Mouse (Mus musculus) heart, adult 18-20 months (tissue): ENCODE data around the gene Pard6a. TPM values are rescaled to one million over a fixed set of nuclear protein-coding genes. Genes with fewer than 3 reads are reported as not detected.

ENCODE experiments used
- total RNA-seq, 2 experiments: library from RNA; stranded (reverse); gene quantifications; 2 replicates each; pipeline ENCODE4 v1.2.3; 2021

Gene Pard6a
- total RNA-seq, 2 experiments from 2014 or later, result 7.3 to 7.8 TPM

Other genes with a start within 250 kb of the Pard6a start
- 10 to 100 TPM; 38.0 to 41.4 TPM for gene Tppp3, start 229.6 kb upstream of the Pard6a start, total RNA-seq
- 10 to 100 TPM; 12.5 to 14.2 TPM for gene Zdhhc1, start 204.2 kb upstream of the Pard6a start, total RNA-seq
- under 1 TPM; 0.21 to 0.22 TPM for gene Hsd11b2, start 182.4 kb upstream of the Pard6a start, total RNA-seq
- gene Atp6v0d1, start 135.1 kb upstream of the Pard6a start, total RNA-seq, result 10 to 100 TPM; 50.4 to 53.2 TPM
- 10 to 100 TPM; 40.1 to 42.6 TPM for gene Ripor1, start 95.9 kb upstream of the Pard6a start, total RNA-seq
- gene Ctcf, start 64.6 kb upstream of the Pard6a start, total RNA-seq, result 10 to 100 TPM; 39.9 to 40.9 TPM
- not detected for gene Agrp, start 63.8 kb upstream of the Pard6a start, total RNA-seq
- gene Carmil2, start 14.9 kb upstream of the Pard6a start, total RNA-seq, result 1 to 10 TPM in 1 of 2 experiments, under 1 TPM in 1; 0.12 to 1.1 TPM
- 10 to 100 TPM; 11.0 to 12.6 TPM for gene Acd, start within 50 bp of the Pard6a start, total RNA-seq
- not detected for gene 4933405L10Rik, start 6.5 kb downstream of the Pard6a start, total RNA-seq
- gene Enkd1, start 7.1 kb downstream of the Pard6a start, total RNA-seq, result 1 to 10 TPM; 1.3 TPM
- 1 to 10 TPM; 3.8 to 4.5 TPM for gene Gfod2, start 57.5 kb downstream of the Pard6a start, total RNA-seq
- 10 to 100 TPM; 18.1 to 18.6 TPM for gene Ranbp10, start 126.2 kb downstream of the Pard6a start, total RNA-seq
- not detected for gene Tsnaxip1, start 126.6 kb downstream of the Pard6a start, total RNA-seq
- gene Cenpt, start 152.1 kb downstream of the Pard6a start, total RNA-seq, result 1 to 10 TPM; 2.2 to 2.5 TPM
- 10 to 100 TPM; 27.5 to 27.8 TPM for gene Thap11, start 154.0 kb downstream of the Pard6a start, total RNA-seq
- 10 to 100 TPM; 27.0 to 43.8 TPM for gene Nutf2, start 159.4 kb downstream of the Pard6a start, total RNA-seq
- gene Edc4, start 179.7 kb downstream of the Pard6a start, total RNA-seq, result 10 to 100 TPM; 23.0 to 25.7 TPM
- 1 to 10 TPM in 1 of 2 experiments, under 1 TPM in 1; 0.77 to 1.0 TPM for gene Nrn1l, start 192.4 kb downstream of the Pard6a start, total RNA-seq
- 10 to 100 TPM; 15.6 to 18.1 TPM for gene Pskh1, start 199.3 kb downstream of the Pard6a start, total RNA-seq
- gene Ctrl, start 232.7 kb downstream of the Pard6a start, total RNA-seq, result not detected
- gene Psmb10, start 237.3 kb downstream of the Pard6a start, total RNA-seq, result 10 to 100 TPM; 72.5 to 92.1 TPM
- gene Lcat, start 242.2 kb downstream of the Pard6a start, total RNA-seq, result under 1 TPM; 0.49 to 0.57 TPM